Mouse (Mus musculus) CH12.LX (cell line): ENCODE results near the gene Sds. TPM values are rescaled to one million over a fixed set of nuclear protein-coding genes. Genes with fewer than 3 reads are reported as not detected.
A peak's percentile ranks its signal among the peaks of the same experiment; 100 is the strongest.

Experiments
- DNase-seq: peaks from one replicate; pipeline ENCODE4 v3.0.0-alpha.2; 2013; ENCODE audit errors: extremely low read depth
- H3K27ac ChIP-seq: 2 replicates; pipeline ENCODE4 v1.5.1; 2012; ENCODE audit warnings: low read depth, mild to moderate bottlenecking, control low read depth, moderate library complexity; ENCODE audit not compliant: insufficient read depth
- H3K27me3 ChIP-seq: replicated peaks from 2 replicates; pipeline ENCODE3; 2012; ENCODE audit warnings: inconsistent platforms
- H3K36me3 ChIP-seq, 2 experiments: replicated peaks in 1 of 2; 2 replicates each; pipeline versions ENCODE3 to v1.6.1; 2012; ENCODE audit warnings: inconsistent platforms in 1 of 2, low read length in 1 of 2, mild to moderate bottlenecking in 1 of 2, mixed read lengths in 1 of 2, moderate library complexity in 1 of 2; ENCODE audit not compliant: control insufficient read depth in 1 of 2, insufficient read depth in 1 of 2
- H3K4me1 ChIP-seq, 2 experiments: 2 replicates each; pipeline ENCODE4 v1.6.1; 2012; ENCODE audit warnings: inconsistent platforms in 1 of 2, moderate library complexity in 1 of 2; ENCODE audit not compliant: insufficient read depth in 2 of 2, control insufficient read depth in 1 of 2
- H3K4me2 ChIP-seq: 2 replicates; pipeline ENCODE4 v1.6.1; 2012; ENCODE audit warnings: low read depth, mild to moderate bottlenecking, control low read depth; ENCODE audit not compliant: poor library complexity, insufficient read depth, severe bottlenecking
- H3K4me3 ChIP-seq, 3 experiments: fragments of 150-350 bp in 1 of 3; sonication (generic) in 1 of 3; replicated peaks in 1 of 3; 2 replicates each; pipeline versions ENCODE3 to v1.5.1; 2011 to 2012; ENCODE audit warnings: low read depth in 2 of 3, low read length in 2 of 3, mild to moderate bottlenecking in 2 of 3, moderate library complexity in 2 of 3, control low read depth in 1 of 3, improper control_type of control experiment in 1 of 3, inconsistent platforms in 1 of 3, mixed read lengths in 1 of 3; ENCODE audit not compliant: poor library complexity in 1 of 3
- H3K79me2 ChIP-seq: replicated peaks from 2 replicates; pipeline ENCODE4 v1.6.1; 2012; ENCODE audit warnings: mild to moderate bottlenecking, moderate library complexity; ENCODE audit not compliant: control insufficient read depth, poor library complexity, insufficient read depth, severe bottlenecking; ENCODE audit errors: extremely low read depth
- H3K9ac ChIP-seq: 2 replicates; pipeline ENCODE4 v1.6.1; 2012; ENCODE audit warnings: low read depth, mild to moderate bottlenecking, control low read depth, moderate library complexity; ENCODE audit not compliant: insufficient read depth
- H3K9me3 ChIP-seq: replicated peaks from 2 replicates; pipeline ENCODE3; 2012; ENCODE audit warnings: low read length, inconsistent platforms, mixed read lengths
- CHD2 ChIP-seq: IDR thresholded peaks from 2 replicates; pipeline ENCODE4 v1.6.1; 2011; ENCODE audit warnings: low read length, improper control_type of control experiment
- CTCF ChIP-seq, 2 experiments: IDR thresholded peaks in 1 of 2; conservative IDR thresholded peaks in 1 of 2; 2 replicates each; pipeline ENCODE4 v1.5.1; 2011 to 2012; ENCODE audit warnings: low read depth in 2 of 2, low read length in 2 of 2, improper control_type of control experiment in 1 of 2, inconsistent platforms in 1 of 2, mild to moderate bottlenecking in 1 of 2, moderate library complexity in 1 of 2
- E2F4 ChIP-seq: IDR thresholded peaks from 2 replicates; pipeline ENCODE4 v1.6.1; 2011; ENCODE audit warnings: low read depth, low read length, improper control_type of control experiment; ENCODE audit not compliant: insufficient replicate concordance
- EP300 ChIP-seq: IDR thresholded peaks from 2 replicates; pipeline ENCODE4 v1.6.1; 2011; ENCODE audit warnings: low read length, improper control_type of control experiment
- HCFC1 ChIP-seq: IDR thresholded peaks from 2 replicates; pipeline ENCODE4 v1.6.1; 2012; ENCODE audit warnings: low read depth, mild to moderate bottlenecking, inconsistent platforms, low read length, improper control_type of control experiment
- IRF4 ChIP-seq: IDR thresholded peaks from 2 replicates; pipeline ENCODE4 v1.6.1; 2014; ENCODE audit warnings: low read depth, mild to moderate bottlenecking, inconsistent platforms, low read length, improper control_type of control experiment
- JUN ChIP-seq: IDR thresholded peaks from 2 replicates; pipeline ENCODE4 v1.6.1; 2011; ENCODE audit warnings: low read depth, mild to moderate bottlenecking, low read length, improper control_type of control experiment, moderate library complexity; ENCODE audit not compliant: insufficient read depth
- JUND ChIP-seq: conservative IDR thresholded peaks from 2 replicates; pipeline ENCODE4 v1.6.1; 2011; ENCODE audit warnings: low read depth, low read length, improper control_type of control experiment
- KAT2A ChIP-seq: IDR thresholded peaks from 2 replicates; pipeline ENCODE4 v1.6.1; 2012; ENCODE audit warnings: low read length, improper control_type of control experiment, inconsistent platforms; ENCODE audit not compliant: insufficient replicate concordance
- MAFK ChIP-seq: IDR thresholded peaks from 2 replicates; pipeline ENCODE4 v1.6.1; 2011; ENCODE audit warnings: low read length, improper control_type of control experiment; ENCODE audit not compliant: insufficient replicate concordance
- MAZ ChIP-seq: IDR thresholded peaks from 2 replicates; pipeline ENCODE4 v1.6.1; 2012; ENCODE audit warnings: low read depth, mild to moderate bottlenecking, inconsistent platforms, low read length, improper control_type of control experiment, moderate library complexity
- MEF2A ChIP-seq: IDR thresholded peaks from 2 replicates; pipeline ENCODE4 v1.6.1; 2014; ENCODE audit warnings: low read depth, mild to moderate bottlenecking, inconsistent platforms, low read length, improper control_type of control experiment, borderline replicate concordance
- MXI1 ChIP-seq: IDR thresholded peaks from 2 replicates; pipeline ENCODE4 v1.6.1; 2011; ENCODE audit warnings: mild to moderate bottlenecking, low read depth, low read length, improper control_type of control experiment
- MYC ChIP-seq: IDR thresholded peaks from 2 replicates; pipeline ENCODE4 v1.6.1; 2011; ENCODE audit warnings: low read depth, mild to moderate bottlenecking, improper control_type of control experiment, low read length
- NELFE ChIP-seq: IDR thresholded peaks from 2 replicates; pipeline ENCODE4 v1.6.1; 2011; ENCODE audit warnings: low read depth, low read length, improper control_type of control experiment
- NRF1 ChIP-seq: IDR thresholded peaks from 2 replicates; pipeline ENCODE4 v1.6.1; 2014; ENCODE audit warnings: low read depth, mild to moderate bottlenecking, inconsistent platforms, low read length, improper control_type of control experiment, moderate library complexity
- POLR2A ChIP-seq: IDR thresholded peaks from 2 replicates; pipeline ENCODE4 v1.6.1; 2011; ENCODE audit warnings: low read depth, mild to moderate bottlenecking, improper control_type of control experiment, low read length
- RAD21 ChIP-seq: IDR thresholded peaks from 2 replicates; pipeline ENCODE4 v1.6.1; 2011; ENCODE audit warnings: low read depth, mild to moderate bottlenecking, low read length, improper control_type of control experiment, moderate library complexity
- SIN3A ChIP-seq: IDR thresholded peaks from 2 replicates; pipeline ENCODE4 v1.6.1; 2012; ENCODE audit warnings: low read length, improper control_type of control experiment, inconsistent platforms
- SMC3 ChIP-seq: IDR thresholded peaks from 2 replicates; pipeline ENCODE4 v1.6.1; 2011; ENCODE audit warnings: low read depth, low read length, improper control_type of control experiment
- TBP ChIP-seq: conservative IDR thresholded peaks from 2 replicates; pipeline ENCODE4 v1.6.1; 2011; ENCODE audit warnings: low read depth, low read length, improper control_type of control experiment
- TCF12 ChIP-seq: IDR thresholded peaks from 2 replicates; pipeline ENCODE4 v1.6.1; 2014; ENCODE audit warnings: low read depth, mild to moderate bottlenecking, inconsistent platforms, low read length, improper control_type of control experiment
- UBTF ChIP-seq: IDR thresholded peaks from 2 replicates; pipeline ENCODE4 v1.6.1; 2012; ENCODE audit warnings: low read depth, mild to moderate bottlenecking, inconsistent platforms, low read length, improper control_type of control experiment, moderate library complexity
- USF1 ChIP-seq: IDR thresholded peaks from 2 replicates; pipeline ENCODE4 v1.6.1; 2014; ENCODE audit warnings: low read depth, mild to moderate bottlenecking, inconsistent platforms, low read length, improper control_type of control experiment
- USF2 ChIP-seq: conservative IDR thresholded peaks from 2 replicates; pipeline ENCODE4 v1.6.1; 2011; ENCODE audit warnings: low read depth, low read length, improper control_type of control experiment
- ZC3H11A ChIP-seq: IDR thresholded peaks from 2 replicates; pipeline ENCODE4 v1.6.1; 2012; ENCODE audit warnings: low read depth, mild to moderate bottlenecking, inconsistent platforms, low read length, improper control_type of control experiment
- ZMIZ1 ChIP-seq: IDR thresholded peaks from 2 replicates; pipeline ENCODE4 v1.6.1; 2012; ENCODE audit warnings: low read depth, mild to moderate bottlenecking, inconsistent platforms, low read length, improper control_type of control experiment
- ZNF384 ChIP-seq: IDR thresholded peaks from 2 replicates; pipeline ENCODE4 v1.6.1; 2012; ENCODE audit warnings: low read depth, low read length, improper control_type of control experiment, inconsistent platforms
- dilution Hi-C: fragments of 300-500 bp; cut with MboI; formaldehyde crosslinking; loops from 2 replicates; pipeline ENCODE4 v1.14.3; 2020; ENCODE audit warnings: low sequenced_read_pairs; ENCODE audit not compliant: extremely low pct_unique_long_range_greater_than_20kb, extremely low pct_ligation_motif_present
- in situ Hi-C: fragments of 300-500 bp; cut with MboI; formaldehyde crosslinking; loops from 3 replicates; pipeline ENCODE4 v1.14.3; 2019; ENCODE audit warnings: low sequenced_read_pairs, low pct_ligation_motif_present, low pct_unique_long_range_greater_than_20kb, mixed read lengths
- polyA plus RNA-seq: library from polyadenylated mRNA; unstranded; fragments of >175 nt; gene quantifications from 2 replicates; pipeline ENCODE4 v1.2.1, GENCODE M21; 2012; ENCODE audit warnings: low read depth; ENCODE audit not compliant: insufficient read length
- total RNA-seq, 2 experiments: library from RNA; depleted of rRNA; stranded (reverse); fragments of 300-350 nt in 1 of 2; fragments of >200 nt in 1 of 2; gene quantifications; 2 replicates each; pipeline ENCODE4 v1.2.3; 2012 to 2014

Gene Sds
- total and polyA plus RNA-seq, 3 experiments, result 0.76 TPM; not detected in 2

DNA sequence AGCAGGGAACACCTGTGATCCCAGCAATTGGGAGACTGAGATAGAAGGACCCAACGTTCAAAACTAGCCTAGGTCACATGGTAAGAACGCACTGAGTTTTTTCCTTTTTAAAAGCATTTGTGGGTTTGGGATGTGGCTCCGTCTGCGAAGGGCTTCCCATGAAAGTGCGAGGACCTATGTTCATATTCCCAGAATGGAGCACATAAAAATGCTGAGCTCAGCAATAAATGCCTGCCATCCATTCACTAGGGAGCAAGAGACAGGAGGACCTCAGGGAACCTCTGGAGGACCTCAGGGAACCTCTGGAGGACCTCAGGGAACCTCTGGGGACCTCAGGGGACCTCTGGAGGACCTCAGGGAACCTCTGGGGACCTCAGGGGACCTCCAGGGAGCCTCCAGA, 1.7 kb downstream of the Sds start:
- Histone ChIP-seq H3K4me3 (no peak overlapping the region), H3K4me1 (peaks cover 0 to 14% of the 10 kb centered on the region in 2 experiments; a peak in 3 of 4 replicates), H3K9me3 (peaks cover 3% of the 10 kb centered on the region), H3K9ac (no peak overlapping the region), H3K36me3 (peaks cover 0 to 2% of the 10 kb centered on the region in 2 experiments), H3K79me2 (no peaks in the 10 kb centered on the region), H3K4me2 (no peak overlapping the region), H3K27me3 (peaks cover 35% of the 10 kb centered on the region), H3K27ac (no peak overlapping the region)
- in situ Hi-C loops, result no loop called here
- TF ChIP-seq SIN3A (no peak), POLR2A (no peak), MAFK (peak; percentile 97), ZNF384 (no peak), HCFC1 (no peak), UBTF (no peak), MAZ (no peak)
- no peak for DNase-seq
- dilution Hi-C loops, result no loop called here

DNA sequence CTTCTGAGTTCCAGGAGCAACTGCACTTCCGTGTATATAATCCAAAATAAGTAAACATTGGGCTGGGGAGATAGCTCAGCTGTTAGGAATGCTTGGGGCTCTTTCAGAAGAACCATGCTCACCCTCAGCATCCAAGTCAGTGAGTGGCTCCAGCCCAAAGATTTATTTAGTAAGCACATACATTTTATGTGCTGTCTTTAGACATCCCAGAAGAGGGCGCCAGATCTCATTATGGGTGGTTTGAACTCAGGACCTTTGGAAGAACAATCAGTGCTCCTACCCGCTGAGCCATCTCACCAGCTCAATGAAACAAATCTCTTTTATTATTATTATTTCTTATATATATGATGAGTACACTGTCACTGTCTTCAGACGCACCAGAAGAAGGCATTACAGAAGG, 3.2 kb downstream of the Sds start:
- TF ChIP-seq EP300, result no peak
- no peak for TF ChIP-seq MEF2A
- TF ChIP-seq UBTF, result no peak
- no peak for TF ChIP-seq MAFK
- no peak for TF ChIP-seq TCF12
- TF ChIP-seq NRF1, result no peak
- no peak for TF ChIP-seq ZC3H11A
- no peak for TF ChIP-seq MYC
- TF ChIP-seq ZMIZ1, result no peak
- no peak for TF ChIP-seq KAT2A
- TF ChIP-seq USF1, result no peak
- no peak for TF ChIP-seq IRF4
- peak; percentile 36 for TF ChIP-seq SMC3
- TF ChIP-seq E2F4, result no peak
- TF ChIP-seq TBP, result no peak
- no peak for TF ChIP-seq JUND
- TF ChIP-seq CHD2, result no peak
- TF ChIP-seq NELFE, result no peak
- TF ChIP-seq RAD21, result peak; percentile 27
- no peak for TF ChIP-seq ZNF384
- TF ChIP-seq MXI1, result no peak
- TF ChIP-seq JUN, result no peak
- TF ChIP-seq USF2, result no peak
- TF ChIP-seq CTCF (conservative IDR thresholded peaks at IDR 0.05 in 1 of 2, IDR thresholded peaks at IDR 0.05 in 1 of 2; ENCODE audit: low read depth in 2 of 2, low read length in 2 of 2), result peak in 1 of 2 experiments; percentile 48; a peak in 2 of 4 replicates
- TF ChIP-seq, all 38 proteins: peak for 3
- dilution Hi-C loops, result no loop called here

More for the DNA sequence above, 3.2 kb downstream of the Sds start:
- no peak overlapping the region for H3K4me2 ChIP-seq
- peaks cover 0 to 21% of the 10 kb centered on the region in 2 experiments; a peak in 3 of 4 replicates for H3K4me1 ChIP-seq
- H3K9me3 ChIP-seq, result peaks cover 3% of the 10 kb centered on the region
- no peaks in the 10 kb centered on the region for H3K79me2 ChIP-seq
- DNase-seq, result no peak
- H3K27me3 ChIP-seq, result peaks cover 24% of the 10 kb centered on the region
- H3K4me3 ChIP-seq, result no peak overlapping the region
- H3K27ac ChIP-seq, result no peak overlapping the region
- peaks cover 10 to 18% of the 10 kb centered on the region in 2 experiments for H3K36me3 ChIP-seq
- in situ Hi-C loops, result no loop called here
- no peak overlapping the region for H3K9ac ChIP-seq
